Mouse (Mus musculus) hindbrain, embryonic 14.5 days (tissue): Measurements from ENCODE around the gene Ephb1. TPM values are rescaled to one million over a fixed set of nuclear protein-coding genes. Genes with fewer than 3 reads are reported as not detected.

Experiments
- ATAC-seq: fragments of 200-750 bp; cut with Nextera tagmentation; 2 replicates; pipeline ENCODE4 v1.8.0; 2017; ENCODE audit warnings: moderate number of reproducible peaks, mild to moderate bottlenecking, moderate TSS enrichment, moderate library complexity; ENCODE audit not compliant: low FRiP score
- DNase-seq: peaks from one replicate; pipeline ENCODE4 v3.0.0-alpha.2; 2015; ENCODE audit warnings: low spot score
- H3K27ac ChIP-seq: fragments of 300-500 bp; sonication (generic); 2 replicates; pipeline ENCODE4 v1.5.1; 2014; ENCODE audit warnings: mild to moderate bottlenecking, moderate library complexity
- H3K27me3 ChIP-seq: fragments of 300-500 bp; sonication (generic); 2 replicates; pipeline ENCODE4 v1.6.1; 2014; ENCODE audit warnings: mild to moderate bottlenecking, low read length, mixed read lengths; ENCODE audit not compliant: control insufficient read depth, insufficient read depth
- H3K36me3 ChIP-seq: fragments of 300-500 bp; sonication (generic); replicated peaks from 2 replicates; pipeline ENCODE4 v1.6.1; 2014; ENCODE audit not compliant: control insufficient read depth, insufficient read depth
- H3K4me1 ChIP-seq: fragments of 300-500 bp; sonication (generic); replicated peaks from 2 replicates; pipeline ENCODE4 v1.6.1; 2014; ENCODE audit warnings: antibody characterized with exemption, low read length, mixed read lengths; ENCODE audit not compliant: control insufficient read depth, insufficient read depth
- H3K4me2 ChIP-seq: fragments of 300-500 bp; sonication (generic); replicated peaks from 2 replicates; pipeline ENCODE4 v1.6.1; 2014; ENCODE audit warnings: mild to moderate bottlenecking, moderate library complexity
- H3K4me3 ChIP-seq: fragments of 300-500 bp; sonication (generic); replicated peaks from 2 replicates; pipeline ENCODE4 v1.5.1; 2014; ENCODE audit warnings: mild to moderate bottlenecking, low read length
- H3K9ac ChIP-seq: fragments of 300-500 bp; sonication (generic); 2 replicates; pipeline ENCODE4 v1.6.1; 2014
- H3K9me3 ChIP-seq: fragments of 300-500 bp; sonication (generic); 2 replicates; pipeline ENCODE4 v1.6.1; 2016; ENCODE audit warnings: low read length; ENCODE audit not compliant: control insufficient read depth
- WGBS: fragments of 180-500 bp; shearing (Covaris S2); extraction: QIAGEN DNeasy Blood & Tissue Kit; methylation state at CpG from one replicate; pipeline ENCODE4 v1.1.7; 2014; 5-methylcytosine and 5-hydroxymethylcytosine counted together
- polyA plus RNA-seq: library from polyadenylated mRNA; unstranded; fragments of >200 nt; fragmentation: Nextera tagmentation; extraction: Ambion mirVana; gene quantifications from 2 replicates; pipeline ENCODE4 v1.2.1, GENCODE M21; 2014

Ephb1 gene
- polyA plus RNA-seq, 1 experiment from 2014 or later: 52.2 TPM

- no peak overlapping the region for H3K4me2 ChIP-seq
- H3K4me3 ChIP-seq: no peak overlapping the region
- WGBS: 11% methylated on average over 10 of the region's 10 CpGs
- peaks cover 31% of the 10 kb centered on the region for H3K4me1 ChIP-seq
- H3K27me3 ChIP-seq: peaks cover 3% of the 10 kb centered on the region
- DNase-seq: peak; percentile 62
- H3K9me3 ChIP-seq: no peaks in the 10 kb centered on the region
- no peak overlapping the region for H3K9ac ChIP-seq
- H3K36me3 ChIP-seq: no peaks in the 10 kb centered on the region
- H3K27ac ChIP-seq: peak overlapping the region; percentile 60
- peak; percentile 92 for ATAC-seq
Measured at GRCm38 (mm10) chr9:102211296-102212035, 143.0 kb downstream of the Ephb1 start.

GRCm38 (mm10) chr9:102205518-102205917 lies 149.0 kb downstream of the Ephb1 start:
- DNase-seq (no peak), ATAC-seq (no peak)
- Histone ChIP-seq H3K9ac (no peak overlapping the region), H3K4me1 (peaks cover 3% of the 10 kb centered on the region; the same call in 1 of the 2 replicates), H3K9me3 (no peaks in the 10 kb centered on the region), H3K27me3 (peaks cover 5% of the 10 kb centered on the region; the same call in 1 of the 2 replicates), H3K4me2 (no peak overlapping the region), H3K27ac (no peak overlapping the region), H3K36me3 (no peaks in the 10 kb centered on the region), H3K4me3 (no peak overlapping the region)
- 44% methylated on average over 3 of the region's 3 CpGs for WGBS

GRCm38 (mm10) chr9:102201867-102202266 lies 152.6 kb downstream of the Ephb1 start:
- Histone ChIP-seq H3K4me2 (no peak overlapping the region), H3K4me1 (peaks cover 15% of the 10 kb centered on the region), H3K4me3 (no peak overlapping the region), H3K27me3 (peaks cover 9% of the 10 kb centered on the region), H3K27ac (no peak overlapping the region), H3K36me3 (no peaks in the 10 kb centered on the region), H3K9ac (no peak overlapping the region), H3K9me3 (no peaks in the 10 kb centered on the region)
- DNase-seq (no peak), ATAC-seq (no peak)
- 76% methylated on average over 5 of the region's 5 CpGs for WGBS

GRCm38 (mm10) chr9:102196856-102197255 lies 157.6 kb downstream of the Ephb1 start:
- Histone ChIP-seq H3K9ac (no peak overlapping the region), H3K4me3 (no peak overlapping the region), H3K4me2 (no peak overlapping the region), H3K9me3 (no peaks in the 10 kb centered on the region), H3K4me1 (peaks cover 29% of the 10 kb centered on the region), H3K36me3 (peaks cover 8% of the 10 kb centered on the region), H3K27ac (no peak overlapping the region), H3K27me3 (peaks cover 13% of the 10 kb centered on the region)
- ATAC-seq (no peak), DNase-seq (no peak)
- 94% methylated on average over 6 of the region's 6 CpGs for WGBS

- Histone ChIP-seq H3K4me1 (peaks cover 44% of the 10 kb centered on the region), H3K27me3 (peaks cover 13% of the 10 kb centered on the region), H3K9ac (no peak overlapping the region), H3K36me3 (peaks cover 8% of the 10 kb centered on the region), H3K27ac (peak overlapping the region; percentile 18; the same call in 1 of the 2 replicates), H3K4me2 (no peak overlapping the region), H3K9me3 (no peaks in the 10 kb centered on the region), H3K4me3 (no peak overlapping the region)
- DNase-seq (no peak), ATAC-seq (no peak)
- WGBS: 66% methylated on average over 4 of the region's 4 CpGs
Measured at GRCm38 (mm10) chr9:102194063-102194462, 160.4 kb downstream of the Ephb1 start.

DNA sequence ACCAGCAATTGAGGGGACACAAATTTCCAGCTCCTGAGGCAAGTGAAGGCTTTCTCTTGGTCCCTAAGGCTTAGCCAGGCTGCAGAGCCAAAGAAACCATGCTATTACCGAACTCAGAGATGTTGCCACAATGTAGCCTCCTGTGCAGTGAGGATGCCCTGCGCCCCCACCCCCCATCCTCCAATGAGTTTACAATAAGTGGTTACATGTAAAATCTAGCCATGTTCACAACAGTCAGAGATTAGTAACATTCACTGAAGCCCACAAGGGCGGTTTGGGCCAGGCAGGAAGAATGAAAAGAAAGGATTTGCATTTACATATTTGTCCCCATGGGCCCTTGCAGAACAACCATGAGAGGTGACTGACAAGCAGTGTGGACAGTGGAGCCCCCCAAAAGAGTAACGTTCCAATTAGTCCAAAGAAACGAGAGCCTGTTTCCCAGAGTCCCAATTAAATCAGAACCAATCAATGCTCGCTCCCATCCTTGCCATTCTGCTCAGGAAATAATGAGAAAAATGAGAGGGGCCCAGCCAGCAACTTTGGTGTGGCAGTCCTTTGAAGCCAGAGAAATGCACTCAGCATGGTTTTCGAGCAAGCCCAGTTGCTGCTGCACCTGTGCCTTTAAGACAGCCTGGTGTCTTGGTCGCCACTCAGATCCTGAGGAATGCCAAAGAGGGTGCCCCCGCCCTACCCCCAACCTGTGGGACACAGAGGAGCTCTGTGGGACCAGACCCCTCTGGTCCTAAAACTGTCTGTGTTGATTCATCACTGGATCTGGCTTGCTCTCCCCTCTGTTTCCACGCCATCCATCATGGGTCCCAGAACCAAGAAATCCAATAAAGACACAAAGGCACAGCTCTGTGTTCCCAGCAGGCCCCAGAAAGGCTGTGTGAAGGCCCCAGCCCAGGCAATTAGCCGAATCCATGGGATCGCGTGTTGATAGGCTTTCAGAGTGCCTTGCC lies 161.5 kb downstream of the Ephb1 start:
- Histone ChIP-seq H3K4me3 (no peak overlapping the region), H3K9ac (no peak overlapping the region), H3K9me3 (no peaks in the 10 kb centered on the region), H3K4me1 (peaks cover 40% of the 10 kb centered on the region), H3K4me2 (no peak overlapping the region), H3K27me3 (peaks cover 13% of the 10 kb centered on the region), H3K36me3 (peaks cover 8% of the 10 kb centered on the region), H3K27ac (0 out of 2 replicates have a peak overlapping the region, but pooled peaks have one; percentile 22)
- peak; percentile 78 for ATAC-seq
- WGBS: 27% methylated on average over 13 of the region's 13 CpGs
- DNase-seq: no peak

DNA sequence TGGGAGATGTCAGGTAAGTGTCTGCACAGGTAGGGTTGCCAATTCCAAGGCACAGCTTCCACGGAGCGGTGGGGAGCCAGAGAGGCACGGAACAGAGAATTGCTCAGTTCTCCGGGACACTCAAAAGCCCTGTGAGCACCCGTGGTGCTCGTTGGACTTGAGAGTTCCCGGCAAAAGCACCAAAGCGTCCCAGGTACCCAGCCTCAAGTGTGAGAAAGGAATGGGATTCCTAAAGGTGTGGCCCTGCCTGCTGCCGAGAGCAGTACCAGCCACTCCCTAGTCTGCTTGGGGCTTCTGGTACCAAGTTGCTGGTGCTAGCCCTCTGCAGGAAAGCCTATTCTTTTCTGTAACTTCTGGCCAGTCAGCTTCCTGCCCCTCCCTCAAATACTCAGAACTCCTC lies 164.4 kb downstream of the Ephb1 start:
- H3K9ac ChIP-seq: no peak overlapping the region
- ATAC-seq (no peak), DNase-seq (no peak)
- peaks cover 33% of the 10 kb centered on the region for H3K4me1 ChIP-seq
- H3K36me3 ChIP-seq: peaks cover 6% of the 10 kb centered on the region
- H3K4me2 ChIP-seq: no peak overlapping the region
- no peaks in the 10 kb centered on the region for H3K9me3 ChIP-seq
- H3K4me3 ChIP-seq: no peak overlapping the region
- 82% methylated on average over 9 of the region's 9 CpGs for WGBS
- H3K27me3 ChIP-seq: peaks cover 3% of the 10 kb centered on the region; the same call in 1 of the 2 replicates
- no peak overlapping the region for H3K27ac ChIP-seq

GRCm38 (mm10) chr9:102189406-102189805 lies 165.1 kb downstream of the Ephb1 start:
- 35% methylated on average over 11 of the region's 11 CpGs for WGBS
- no peaks in the 10 kb centered on the region for H3K36me3 ChIP-seq
- no peak for ATAC-seq
- no peak overlapping the region for H3K4me3 ChIP-seq
- no peak overlapping the region for H3K27ac ChIP-seq
- no peaks in the 10 kb centered on the region for H3K9me3 ChIP-seq
- H3K4me2 ChIP-seq: no peak overlapping the region
- H3K9ac ChIP-seq: no peak overlapping the region
- peak; percentile 76 for DNase-seq
- no peaks in the 10 kb centered on the region for H3K27me3 ChIP-seq
- H3K4me1 ChIP-seq: peaks cover 36% of the 10 kb centered on the region

GRCm38 (mm10) chr9:102183663-102184274 lies 170.7 kb downstream of the Ephb1 start:
- no peaks in the 10 kb centered on the region for H3K36me3 ChIP-seq
- H3K27ac ChIP-seq: peak overlapping the region; percentile 51; the same call in 1 of the 2 replicates
- H3K4me2 ChIP-seq: no peak overlapping the region
- 44% methylated on average over 22 of the region's 22 CpGs for WGBS
- no peak overlapping the region for H3K4me3 ChIP-seq
- ATAC-seq: no peak
- peaks cover 31% of the 10 kb centered on the region for H3K4me1 ChIP-seq
- H3K9ac ChIP-seq: no peak overlapping the region
- H3K9me3 ChIP-seq: no peaks in the 10 kb centered on the region
- H3K27me3 ChIP-seq: no peaks in the 10 kb centered on the region
- no peak for DNase-seq
